Mouse (Mus musculus): ENCODE data around the gene Atp6v1e1. TPM values are rescaled to one million over a fixed set of nuclear protein-coding genes. Genes with fewer than 3 reads are reported as not detected.
"Not testable (repeated sequence)": the region's sequence is repeated elsewhere in the genome, so short reads cannot be mapped to it uniquely, and the experiment has no call there.

Gene Atp6v1e1
- polyA plus RNA-seq (2012; ENCODE audit: insufficient read depth, insufficient read length, missing spikeins) = 283 and 322 TPM in 2 replicates

GRCm38 (mm10) chr6:120822307-120822928 lies at the start of gene Atp6v1e1:
Gene Atp6v1e1 (minus strand): TSS chr6:120822793.
- Histone ChIP-seq H3K4me3 (ENCODE audit: insufficient read depth, low read length) (peak within 1 kb of the TSS; percentile 82), H3K27ac (ENCODE audit: insufficient read depth, low read depth, low read length) (peak within 1 kb of the TSS; percentile 94), H3K4me1 (ENCODE audit: control insufficient read depth, insufficient read depth, low read length) (peaks cover 6% of the 10 kb centered on the region)
- TF ChIP-seq POLR2A (IDR thresholded peaks at IDR 0.05; ENCODE audit: borderline replicate concordance, low read depth, low read length) = peak; percentile 93; the same call in 1 of the 2 replicates
- TF ChIP-seq CTCF (IDR thresholded peaks at IDR 0.05; ENCODE audit: low read depth, low read length) = no peak

DNA sequence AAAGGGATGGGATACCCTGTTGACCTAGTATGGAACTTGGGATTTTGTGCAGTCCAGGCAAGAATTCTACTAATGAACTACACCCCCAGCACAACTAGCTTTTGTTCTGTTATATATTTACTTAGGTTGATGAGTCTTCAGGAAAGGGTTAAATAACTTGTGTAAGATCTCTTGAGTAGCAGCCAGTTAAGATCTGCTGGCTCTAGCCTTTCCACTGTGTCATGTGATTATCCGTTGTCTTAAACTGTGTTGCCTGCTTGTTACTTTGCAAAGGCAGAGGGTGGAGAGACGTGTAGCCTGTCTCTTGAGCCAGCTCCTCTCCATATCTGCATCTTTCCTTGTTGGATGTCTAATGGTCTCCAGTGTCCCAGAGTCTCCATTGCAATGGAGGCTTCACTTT lies 48.7 kb upstream of the Atp6v1e1 start:
- peaks cover 7% of the 10 kb centered on the region for H3K4me1 ChIP-seq (ENCODE audit: control insufficient read depth, insufficient read depth, low read length)
- no peak for TF ChIP-seq POLR2A (IDR thresholded peaks at IDR 0.05; ENCODE audit: borderline replicate concordance, low read depth, low read length)
- no peak for TF ChIP-seq CTCF (IDR thresholded peaks at IDR 0.05; ENCODE audit: low read depth, low read length)
- no peak overlapping the region for H3K27ac ChIP-seq (ENCODE audit: insufficient read depth, low read depth, low read length)
- H3K4me3 ChIP-seq (ENCODE audit: insufficient read depth, low read length) = no peak overlapping the region

- Histone ChIP-seq H3K4me3 (ENCODE audit: insufficient read depth, low read length) (no peak overlapping the region), H3K27ac (ENCODE audit: insufficient read depth, low read depth, low read length) (no peak overlapping the region), H3K4me1 (ENCODE audit: control insufficient read depth, insufficient read depth, low read length) (peaks cover 15% of the 10 kb centered on the region)
- TF ChIP-seq CTCF (IDR thresholded peaks at IDR 0.05; ENCODE audit: low read depth, low read length) = no peak
- TF ChIP-seq POLR2A (IDR thresholded peaks at IDR 0.05; ENCODE audit: borderline replicate concordance, low read depth, low read length) = no peak
Observed at GRCm38 (mm10) chr6:120868824-120869223, 46.2 kb upstream of the Atp6v1e1 start.

DNA sequence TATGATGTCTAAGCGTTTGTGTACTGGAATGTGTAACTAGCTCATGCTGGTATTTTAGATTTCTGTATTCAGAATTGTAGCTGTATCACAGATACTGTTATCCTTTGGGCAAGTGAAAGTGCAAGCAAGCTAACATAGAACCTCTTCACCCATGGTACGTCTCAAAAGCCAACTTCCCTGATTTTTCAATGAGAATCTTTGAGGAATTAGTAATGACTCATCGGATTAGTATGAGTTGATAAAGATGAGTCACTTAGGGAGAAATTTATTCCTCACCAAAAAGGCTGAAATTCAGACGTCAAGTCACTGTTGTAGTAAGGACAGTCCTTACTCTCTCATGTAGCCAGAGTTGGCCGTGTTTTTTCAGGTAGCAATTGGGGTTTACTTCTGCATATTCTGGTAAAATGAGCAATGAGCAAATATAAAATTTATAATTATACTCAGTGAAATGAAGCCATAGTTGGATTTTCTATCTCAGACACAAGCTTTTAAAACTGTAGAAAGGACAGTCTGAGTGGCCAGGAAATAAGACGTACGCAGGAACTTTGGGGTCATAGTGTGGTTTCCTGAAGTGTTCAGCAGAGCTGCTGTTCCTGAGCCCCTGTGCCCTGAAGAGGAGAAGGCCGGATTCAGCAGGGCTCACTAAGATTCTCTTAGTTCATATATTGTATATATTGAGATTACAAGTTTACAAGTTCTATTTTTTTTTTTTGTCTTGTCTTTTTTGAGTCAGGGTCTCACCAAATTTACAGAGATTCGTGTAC lies 43.6 kb upstream of the Atp6v1e1 start:
- H3K4me1 ChIP-seq (ENCODE audit: control insufficient read depth, insufficient read depth, low read length) = peaks cover 15% of the 10 kb centered on the region
- TF ChIP-seq CTCF (IDR thresholded peaks at IDR 0.05; ENCODE audit: low read depth, low read length) (no peak), POLR2A (IDR thresholded peaks at IDR 0.05; ENCODE audit: borderline replicate concordance, low read depth, low read length) (no peak)
- no peak overlapping the region for H3K4me3 ChIP-seq (ENCODE audit: insufficient read depth, low read length)
- H3K27ac ChIP-seq (ENCODE audit: insufficient read depth, low read depth, low read length) = no peak overlapping the region

GRCm38 (mm10) chr6:120860079-120860478 lies 37.5 kb upstream of the Atp6v1e1 start:
- no peak overlapping the region for H3K4me3 ChIP-seq (ENCODE audit: insufficient read depth, low read length)
- H3K4me1 ChIP-seq (ENCODE audit: control insufficient read depth, insufficient read depth, low read length) = peaks cover 2% of the 10 kb centered on the region
- TF ChIP-seq POLR2A (IDR thresholded peaks at IDR 0.05; ENCODE audit: borderline replicate concordance, low read depth, low read length) (no peak), CTCF (IDR thresholded peaks at IDR 0.05; ENCODE audit: low read depth, low read length) (no peak)
- no peak overlapping the region for H3K27ac ChIP-seq (ENCODE audit: insufficient read depth, low read depth, low read length)

DNA sequence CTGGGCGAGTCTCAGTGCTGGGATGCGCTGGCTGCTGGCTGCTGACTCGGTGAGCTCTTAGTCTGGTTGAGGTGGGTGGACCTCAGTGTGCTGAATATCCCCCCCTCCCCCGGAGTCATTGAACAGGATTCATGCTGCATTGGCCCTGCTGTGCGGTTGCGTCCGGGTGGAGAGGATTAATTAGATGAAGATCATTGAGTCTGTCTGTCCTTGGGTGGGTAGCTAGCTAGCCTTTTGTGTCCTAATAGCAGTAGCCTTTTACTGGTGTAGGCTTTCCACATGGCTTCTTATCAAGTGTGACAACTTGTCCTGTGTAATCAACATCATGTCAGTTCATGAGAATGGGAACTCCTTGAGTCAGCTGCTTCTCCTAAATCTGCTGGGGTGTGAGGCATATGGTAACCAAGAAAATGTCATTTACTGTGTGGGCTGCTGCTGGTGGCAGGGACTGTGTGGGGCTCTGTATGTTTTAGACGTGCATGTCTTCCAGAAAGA lies 35.7 kb upstream of the Atp6v1e1 start:
- no peak overlapping the region for H3K27ac ChIP-seq (ENCODE audit: insufficient read depth, low read depth, low read length)
- no peak overlapping the region for H3K4me3 ChIP-seq (ENCODE audit: insufficient read depth, low read length)
- TF ChIP-seq CTCF (IDR thresholded peaks at IDR 0.05; ENCODE audit: low read depth, low read length) = no peak
- peaks cover 2% of the 10 kb centered on the region for H3K4me1 ChIP-seq (ENCODE audit: control insufficient read depth, insufficient read depth, low read length)

- Histone ChIP-seq H3K27ac (ENCODE audit: insufficient read depth, low read depth, low read length) (no peak overlapping the region), H3K4me3 (ENCODE audit: insufficient read depth, low read length) (no peak overlapping the region), H3K4me1 (ENCODE audit: control insufficient read depth, insufficient read depth, low read length) (peaks cover 2% of the 10 kb centered on the region)
- TF ChIP-seq CTCF (IDR thresholded peaks at IDR 0.05; ENCODE audit: low read depth, low read length) (no peak), POLR2A (IDR thresholded peaks at IDR 0.05; ENCODE audit: borderline replicate concordance, low read depth, low read length) (no peak)
Observed at GRCm38 (mm10) chr6:120854413-120854812, 31.8 kb upstream of the Atp6v1e1 start.

- not testable (repeated sequence) for H3K27ac ChIP-seq (ENCODE audit: insufficient read depth, low read depth, low read length); H3K4me3 ChIP-seq (ENCODE audit: insufficient read depth, low read length); H3K4me1 ChIP-seq (ENCODE audit: control insufficient read depth, insufficient read depth, low read length)
Observed at GRCm38 (mm10) chr6:120850720-120851119, 28.1 kb upstream of the Atp6v1e1 start.

GRCm38 (mm10) chr6:120841754-120842153 lies 19.2 kb upstream of the Atp6v1e1 start:
- H3K27ac ChIP-seq (ENCODE audit: insufficient read depth, low read depth, low read length) = no peak overlapping the region
- peaks cover 15% of the 10 kb centered on the region for H3K4me1 ChIP-seq (ENCODE audit: control insufficient read depth, insufficient read depth, low read length)
- TF ChIP-seq POLR2A (IDR thresholded peaks at IDR 0.05; ENCODE audit: borderline replicate concordance, low read depth, low read length) (no peak), CTCF (IDR thresholded peaks at IDR 0.05; ENCODE audit: low read depth, low read length) (no peak)
- H3K4me3 ChIP-seq (ENCODE audit: insufficient read depth, low read length) = no peak overlapping the region

DNA sequence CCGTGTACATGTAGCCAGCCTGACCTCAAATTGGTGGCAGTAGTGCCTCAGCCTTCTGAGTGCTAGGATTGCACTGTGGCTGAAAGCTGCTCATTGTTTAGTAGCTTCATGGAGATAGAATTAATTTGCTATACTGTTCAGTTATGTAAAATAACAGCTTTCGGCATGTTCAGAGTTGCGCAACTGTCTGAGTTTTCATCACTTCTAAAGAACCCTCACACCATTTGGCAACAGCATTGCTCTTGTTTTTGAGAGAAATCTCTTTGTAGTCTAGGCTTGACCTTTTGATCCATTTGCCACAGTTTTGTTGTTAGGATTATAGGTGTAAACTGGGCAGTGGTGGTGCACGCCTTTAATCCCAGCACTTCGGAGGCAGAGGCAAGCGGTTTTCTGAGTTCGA lies 17.7 kb upstream of the Atp6v1e1 start:
- Histone ChIP-seq H3K27ac (ENCODE audit: insufficient read depth, low read depth, low read length) (no peak overlapping the region), H3K4me3 (ENCODE audit: insufficient read depth, low read length) (no peak overlapping the region), H3K4me1 (ENCODE audit: control insufficient read depth, insufficient read depth, low read length) (peaks cover 15% of the 10 kb centered on the region)
- TF ChIP-seq POLR2A (IDR thresholded peaks at IDR 0.05; ENCODE audit: borderline replicate concordance, low read depth, low read length) = no peak
- TF ChIP-seq CTCF (IDR thresholded peaks at IDR 0.05; ENCODE audit: low read depth, low read length) = no peak

Measured in bone marrow macrophage, adult 2 months (primary cell).